Mouse (Mus musculus): ENCODE measurements around the gene Mllt6.

DNA sequence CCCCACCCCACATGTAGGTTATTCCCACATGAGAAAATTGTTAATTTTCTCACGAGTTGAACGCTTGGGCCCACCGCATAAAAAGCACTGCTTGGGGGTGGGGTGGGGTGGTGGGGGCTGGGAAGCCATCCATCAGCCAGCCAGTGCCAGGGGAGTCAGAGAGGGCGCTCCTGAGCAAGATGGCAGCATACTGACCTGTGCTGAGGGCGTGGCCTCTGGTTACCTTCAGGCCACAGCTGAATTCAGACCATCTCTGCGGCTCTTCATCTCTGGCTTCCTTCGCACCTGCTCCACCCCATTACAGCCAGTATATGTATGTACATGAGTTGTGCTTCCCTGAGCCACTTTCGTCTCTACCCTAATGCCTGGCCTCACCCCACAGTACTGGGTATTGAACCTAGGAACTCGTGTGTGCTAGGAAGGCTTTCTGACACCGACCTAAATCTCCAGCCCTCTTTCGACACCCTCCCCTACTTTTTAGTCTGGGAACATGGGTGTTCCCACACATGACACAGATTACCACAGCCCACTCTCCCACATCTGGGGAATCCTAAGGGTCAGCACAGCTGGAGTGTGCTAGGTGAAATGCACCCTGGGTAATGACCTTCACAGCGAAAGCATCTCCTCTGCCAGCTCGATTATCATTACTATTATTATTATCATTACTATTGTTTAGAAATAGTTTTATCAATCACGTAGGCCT, 6.8 kb upstream of the Mllt6 start:
- TF ChIP-seq ZC3H11A (IDR thresholded peaks at IDR 0.05; ENCODE audit: low read depth, low read length) (no peak), RAD21 (IDR thresholded peaks at IDR 0.05; ENCODE audit: low read depth, low read length) (no peak), CTCF (IDR thresholded peaks at IDR 0.05 in 2 of 3, conservative IDR thresholded peaks at IDR 0.05 in 1 of 3; ENCODE audit: control insufficient read depth in 1 of 3, insufficient read depth in 1 of 3, low read depth in 2 of 3, low read length in 3 of 3, poor library complexity in 1 of 3, severe bottlenecking in 1 of 3) (no peak), TBP (IDR thresholded peaks at IDR 0.05; ENCODE audit: low read depth, low read length) (no peak), EP300 (IDR thresholded peaks at IDR 0.05; ENCODE audit: low read depth in 1 of 2, low read length in 2 of 2) (no peak), CHD2 (IDR thresholded peaks at IDR 0.05; ENCODE audit: low read length) (no peak)

Data from MEL (cell line).